Mouse (Mus musculus) testis, postnatal 14 days (tissue): ENCODE measurements around the gene Id1.

Experiments used
- DNase-seq: peaks from one replicate; pipeline ENCODE4 v3.0.0; 2021; ENCODE audit warnings: low spot score

The Id1 gene

GRCm38 (mm10) chr2:152756474-152757393 lies 20.7 kb downstream of the Id1 start:
- DNase-seq = no peak

- DNase-seq = no peak
These were observed 21.4 kb downstream of the Id1 start for GRCm38 (mm10) chr2:152757478-152757877.

GRCm38 (mm10) chr2:152758351-152758750 lies 22.3 kb downstream of the Id1 start:
- DNase-seq = no peak

GRCm38 (mm10) chr2:152763310-152763709 lies 27.3 kb downstream of the Id1 start:
- no peak for DNase-seq

GRCm38 (mm10) chr2:152764172-152765044 lies 28.4 kb downstream of the Id1 start:
- DNase-seq = no peak

GRCm38 (mm10) chr2:152765045-152765674 lies 29.1 kb downstream of the Id1 start:
- no peak for DNase-seq

GRCm38 (mm10) chr2:152766387-152767123 lies 30.5 kb downstream of the Id1 start:
- peak; percentile 88 for DNase-seq

- DNase-seq = no peak
These were observed 31.7 kb downstream of the Id1 start for GRCm38 (mm10) chr2:152767618-152768271.

GRCm38 (mm10) chr2:152769677-152770076 lies 33.6 kb downstream of the Id1 start:
- DNase-seq = no peak

GRCm38 (mm10) chr2:152771571-152771970 lies 35.5 kb downstream of the Id1 start:
- peak; percentile 48 for DNase-seq

- no peak for DNase-seq
These were observed 36.2 kb downstream of the Id1 start for GRCm38 (mm10) chr2:152772231-152772630.

- DNase-seq = no peak
These were observed 39.3 kb downstream of the Id1 start for GRCm38 (mm10) chr2:152775357-152775756.

GRCm38 (mm10) chr2:152776019-152776418 lies 40.0 kb downstream of the Id1 start:
- DNase-seq = no peak

- DNase-seq = no peak
These were observed 40.4 kb downstream of the Id1 start for GRCm38 (mm10) chr2:152776435-152776834.

GRCm38 (mm10) chr2:152777081-152777480 lies 41.0 kb downstream of the Id1 start:
- no peak for DNase-seq

- no peak for DNase-seq
These were observed 44.4 kb downstream of the Id1 start for GRCm38 (mm10) chr2:152780466-152780865.

GRCm38 (mm10) chr2:152781031-152781711 lies 45.1 kb downstream of the Id1 start:
- no peak for DNase-seq

- DNase-seq = no peak
These were observed 46.6 kb downstream of the Id1 start for GRCm38 (mm10) chr2:152782656-152783055.

GRCm38 (mm10) chr2:152783241-152783640 lies 47.2 kb downstream of the Id1 start:
- no peak for DNase-seq

- no peak for DNase-seq
These were observed 48.6 kb downstream of the Id1 start for GRCm38 (mm10) chr2:152784640-152785039.
